Mouse (Mus musculus) kidney, embryonic 16.5 days (tissue): ENCODE measurements around the gene Rpp25l. TPM values are rescaled to one million over a fixed set of nuclear protein-coding genes. Genes with fewer than 3 reads are reported as not detected.

Source experiments
- ATAC-seq: fragments of 200-750 bp; cut with Nextera tagmentation; 2 replicates; pipeline ENCODE4 v1.8.0; 2017; ENCODE audit warnings: moderate TSS enrichment; ENCODE audit not compliant: low FRiP score, low TSS enrichment
- H3K27ac ChIP-seq: fragments of 300-500 bp; sonication (generic); 2 replicates; pipeline ENCODE4 v1.5.1; 2014; ENCODE audit warnings: low read length
- H3K27me3 ChIP-seq: fragments of 300-500 bp; sonication (generic); 2 replicates; pipeline ENCODE4 v1.6.1; 2014; ENCODE audit warnings: low read length, control low read depth, mixed read lengths; ENCODE audit not compliant: insufficient read depth
- H3K36me3 ChIP-seq: fragments of 300-500 bp; sonication (generic); 2 replicates; pipeline ENCODE4 v1.6.1; 2014; ENCODE audit warnings: low read length, control low read depth, mixed read lengths; ENCODE audit not compliant: insufficient read depth
- H3K4me1 ChIP-seq: fragments of 300-500 bp; sonication (generic); 2 replicates; pipeline ENCODE4 v1.6.1; 2014; ENCODE audit warnings: low read length, control low read depth, mixed read lengths; ENCODE audit not compliant: insufficient read depth
- H3K4me2 ChIP-seq: fragments of 300-500 bp; sonication (generic); replicated peaks from 2 replicates; pipeline ENCODE4 v1.6.1; 2014; ENCODE audit warnings: low read depth, low read length
- H3K4me3 ChIP-seq: fragments of 300-500 bp; sonication (generic); 2 replicates; pipeline ENCODE4 v1.5.1; 2014; ENCODE audit warnings: mild to moderate bottlenecking, low read length
- H3K9ac ChIP-seq: fragments of 300-500 bp; sonication (generic); replicated peaks from 2 replicates; pipeline ENCODE4 v1.6.1; 2014; ENCODE audit warnings: low read length
- H3K9me3 ChIP-seq: fragments of 300-500 bp; sonication (generic); 2 replicates; pipeline ENCODE4 v1.6.1; 2016; ENCODE audit warnings: low read length, control low read depth
- WGBS: fragments of 180-500 bp; shearing (Covaris S2); extraction: QIAGEN DNeasy Blood & Tissue Kit; methylation state at CpG from one replicate; pipeline ENCODE4 v1.1.7; 2014; 5-methylcytosine and 5-hydroxymethylcytosine counted together
- polyA plus RNA-seq: library from polyadenylated mRNA; unstranded; fragments of >200 nt; fragmentation: Nextera tagmentation; extraction: Ambion mirVana; gene quantifications from 2 replicates; pipeline ENCODE4 v1.2.1, GENCODE M21; 2015

Gene Rpp25l
- polyA plus RNA-seq, 1 experiment from 2014 or later = 84.9 TPM

- no peak overlapping the region for H3K9ac ChIP-seq
- 22% methylated on average over 7 of the region's 7 CpGs for WGBS
- no peak overlapping the region for H3K4me3 ChIP-seq
- H3K9me3 ChIP-seq = no peaks in the 10 kb centered on the region
- H3K27me3 ChIP-seq = 0 out of 2 replicates have a peak, but pooled peaks cover 6% of the 10 kb centered on the region
- 0 out of 2 replicates have a peak overlapping the region, but pooled peaks have one; percentile 25 for H3K4me2 ChIP-seq
- peak overlapping the region; percentile 87 for H3K27ac ChIP-seq
- peaks cover 56% of the 10 kb centered on the region for H3K4me1 ChIP-seq
- no peaks in the 10 kb centered on the region for H3K36me3 ChIP-seq
- peak; percentile 35 for ATAC-seq
Observed at GRCm38 (mm10) chr4:41664533-41664932, 48.8 kb downstream of the Rpp25l start.

- H3K27ac ChIP-seq = no peak overlapping the region
- no peaks in the 10 kb centered on the region for H3K36me3 ChIP-seq
- peaks cover 64% of the 10 kb centered on the region for H3K4me1 ChIP-seq
- H3K9me3 ChIP-seq = no peaks in the 10 kb centered on the region
- ATAC-seq = peak; percentile 18; the same call in 1 of the 2 replicates
- H3K27me3 ChIP-seq = 0 out of 2 replicates have a peak, but pooled peaks cover 6% of the 10 kb centered on the region
- 24% methylated on average over 9 of the region's 9 CpGs for WGBS
- H3K4me3 ChIP-seq = no peak overlapping the region
- H3K4me2 ChIP-seq = no peak overlapping the region; the same call in 1 of the 2 replicates
- no peak overlapping the region for H3K9ac ChIP-seq
Observed at GRCm38 (mm10) chr4:41663614-41664013, 49.7 kb downstream of the Rpp25l start.

GRCm38 (mm10) chr4:41662723-41663122 lies 50.6 kb downstream of the Rpp25l start:
- whole genome bisulfite sequencing = 51% methylated on average over 11 of the region's 11 CpGs
- Histone ChIP-seq H3K27ac (no peak overlapping the region), H3K4me1 (peaks cover 72% of the 10 kb centered on the region), H3K36me3 (no peaks in the 10 kb centered on the region), H3K27me3 (0 out of 2 replicates have a peak, but pooled peaks cover 6% of the 10 kb centered on the region), H3K9me3 (no peaks in the 10 kb centered on the region), H3K9ac (no peak overlapping the region), H3K4me2 (no peak overlapping the region), H3K4me3 (no peak overlapping the region)
- ATAC-seq = no peak

Other genes with a start within 250 kb of the Rpp25l start
- gene Kif24, start 248.6 kb downstream of the Rpp25l start, polyA plus RNA-seq = 5.8 and 6.5 TPM in 2 replicates
- 54.4 and 56.0 TPM in 2 replicates for gene Nudt2, start 248.4 kb downstream of the Rpp25l start, polyA plus RNA-seq
- gene AI464131, start 210.5 kb downstream of the Rpp25l start, polyA plus RNA-seq = 9.3 and 9.5 TPM in 2 replicates
- gene 1110017D15Rik, start 196.2 kb downstream of the Rpp25l start, polyA plus RNA-seq = 0.37 and 0.57 TPM in 2 replicates
- 1.9 and 2.2 TPM in 2 replicates for gene Fam219a, start 144.0 kb downstream of the Rpp25l start, polyA plus RNA-seq
- gene Dnaic1, start 143.8 kb downstream of the Rpp25l start, polyA plus RNA-seq = 1.2 and 1.7 TPM in 2 replicates
- 18.9 and 23.5 TPM in 2 replicates for gene Enho, start 73.2 kb downstream of the Rpp25l start, polyA plus RNA-seq
- 18.8 and 22.8 TPM in 2 replicates for gene Cntfr, start 16.4 kb downstream of the Rpp25l start, polyA plus RNA-seq
- 168 and 184 TPM in 2 replicates for gene Il11ra1, start 13.5 kb downstream of the Rpp25l start, polyA plus RNA-seq
- gene Dctn3, start 9.6 kb upstream of the Rpp25l start, polyA plus RNA-seq = 137 and 149 TPM in 2 replicates
- not detected in 2 replicates for gene Arid3c, start 17.6 kb upstream of the Rpp25l start, polyA plus RNA-seq
- 61.9 and 65.5 TPM in 2 replicates for gene Galt, start 41.7 kb upstream of the Rpp25l start, polyA plus RNA-seq
- gene Sigmar1, start 42.6 kb upstream of the Rpp25l start, polyA plus RNA-seq = 98.2 and 100 TPM in 2 replicates
- 36.3 and 38.5 TPM in 2 replicates for gene Ccl27a, start 60.7 kb upstream of the Rpp25l start, polyA plus RNA-seq
- gene Gm21541, start 190.1 kb upstream of the Rpp25l start, polyA plus RNA-seq = 33.3 and 35.4 TPM in 2 replicates
- gene Gm20878, start 228.0 kb upstream of the Rpp25l start, polyA plus RNA-seq = 2.0 and 2.2 TPM in 2 replicates